Mouse (Mus musculus) kidney, embryonic 15.5 days (tissue): ENCODE measurements around the gene Slc4a3. TPM values are rescaled to one million over a fixed set of nuclear protein-coding genes. Genes with fewer than 3 reads are reported as not detected.

Experiments used
- ATAC-seq: fragments of 200-750 bp; cut with Nextera tagmentation; replicated peaks from 2 replicates; pipeline ENCODE4 v1.8.0; 2017; ENCODE audit warnings: moderate TSS enrichment; ENCODE audit not compliant: low FRiP score
- H3K27ac ChIP-seq: fragments of 300-500 bp; sonication (generic); 2 replicates; pipeline ENCODE4 v1.5.1; 2015; ENCODE audit warnings: mild to moderate bottlenecking, inconsistent platforms
- H3K27me3 ChIP-seq: fragments of 300-500 bp; sonication (generic); 2 replicates; pipeline ENCODE4 v1.6.1; 2015; ENCODE audit warnings: inconsistent platforms
- H3K36me3 ChIP-seq: fragments of 300-500 bp; sonication (generic); 2 replicates; pipeline ENCODE4 v1.6.1; 2015; ENCODE audit warnings: inconsistent platforms
- H3K4me1 ChIP-seq: fragments of 300-500 bp; sonication (generic); 2 replicates; pipeline ENCODE4 v1.6.1; 2015; ENCODE audit warnings: inconsistent platforms
- H3K4me2 ChIP-seq: fragments of 300-500 bp; sonication (generic); 2 replicates; pipeline ENCODE4 v1.6.1; 2015; ENCODE audit warnings: moderate library complexity, mild to moderate bottlenecking, inconsistent platforms
- H3K4me3 ChIP-seq: fragments of 300-500 bp; sonication (generic); replicated peaks from 2 replicates; pipeline ENCODE4 v1.5.1; 2015; ENCODE audit warnings: mild to moderate bottlenecking, inconsistent platforms
- H3K9ac ChIP-seq: fragments of 300-500 bp; sonication (generic); 2 replicates; pipeline ENCODE4 v1.6.1; 2015; ENCODE audit warnings: mild to moderate bottlenecking, inconsistent platforms
- H3K9me3 ChIP-seq: fragments of 300-500 bp; sonication (generic); replicated peaks from 2 replicates; pipeline ENCODE4 v1.6.1; 2016; ENCODE audit warnings: inconsistent platforms
- WGBS: fragments of 180-500 bp; shearing (Covaris S2); methylation state at CpG from one replicate; pipeline ENCODE4 v1.1.7; 2015; ENCODE audit warnings: mixed read lengths; 5-methylcytosine and 5-hydroxymethylcytosine counted together
- polyA plus RNA-seq: library from polyadenylated mRNA; unstranded; fragments of >200 nt; fragmentation: Nextera tagmentation; extraction: Ambion mirVana; gene quantifications from 2 replicates; pipeline ENCODE4 v1.2.1, GENCODE M21; 2015

Gene Slc4a3
- polyA plus RNA-seq, 1 experiment from 2014 or later, result 22.5 TPM

- no peak overlapping the region for H3K4me3 ChIP-seq
- H3K9me3 ChIP-seq, result no peaks in the 10 kb centered on the region
- 60% methylated on average over 6 of the region's 6 CpGs for WGBS
- no peak overlapping the region for H3K9ac ChIP-seq
- no peak overlapping the region for H3K27ac ChIP-seq
- no peaks in the 10 kb centered on the region for H3K4me1 ChIP-seq
- H3K36me3 ChIP-seq, result no peaks in the 10 kb centered on the region
- H3K4me2 ChIP-seq, result no peak overlapping the region
- no peak for ATAC-seq
- H3K27me3 ChIP-seq, result 0 out of 2 replicates have a peak, but pooled peaks cover 8% of the 10 kb centered on the region
These were observed 24.3 kb downstream of the Slc4a3 start for GRCm38 (mm10) chr1:75570403-75570802.

GRCm38 (mm10) chr1:75572776-75573175, 26.7 kb downstream of the Slc4a3 start:
- H3K27ac ChIP-seq, result no peak overlapping the region
- no peaks in the 10 kb centered on the region for H3K4me1 ChIP-seq
- no peak overlapping the region for H3K4me3 ChIP-seq
- no peak for ATAC-seq
- WGBS, result 83% methylated on average over 6 of the region's 6 CpGs
- H3K36me3 ChIP-seq, result no peaks in the 10 kb centered on the region
- no peak overlapping the region for H3K4me2 ChIP-seq
- H3K9ac ChIP-seq, result no peak overlapping the region
- no peaks in the 10 kb centered on the region for H3K9me3 ChIP-seq
- 0 out of 2 replicates have a peak, but pooled peaks cover 4% of the 10 kb centered on the region for H3K27me3 ChIP-seq

GRCm38 (mm10) chr1:75573715-75574114, 27.6 kb downstream of the Slc4a3 start:
- Histone ChIP-seq H3K27ac (no peak overlapping the region), H3K4me1 (no peaks in the 10 kb centered on the region), H3K4me3 (no peak overlapping the region), H3K9ac (no peak overlapping the region), H3K27me3 (0 out of 2 replicates have a peak, but pooled peaks cover 4% of the 10 kb centered on the region), H3K36me3 (no peaks in the 10 kb centered on the region), H3K9me3 (no peaks in the 10 kb centered on the region), H3K4me2 (no peak overlapping the region)
- WGBS, result 85% methylated on average over 7 of the region's 7 CpGs
- no peak for ATAC-seq

GRCm38 (mm10) chr1:75574476-75575310, 28.6 kb downstream of the Slc4a3 start:
- ATAC-seq, result no peak
- H3K4me2 ChIP-seq, result no peak overlapping the region
- H3K27ac ChIP-seq, result no peak overlapping the region
- H3K4me3 ChIP-seq, result no peak overlapping the region
- 60% methylated on average over 17 of the region's 17 CpGs for WGBS
- H3K36me3 ChIP-seq, result no peaks in the 10 kb centered on the region
- no peaks in the 10 kb centered on the region for H3K9me3 ChIP-seq
- H3K4me1 ChIP-seq, result no peaks in the 10 kb centered on the region
- no peak overlapping the region for H3K9ac ChIP-seq
- 0 out of 2 replicates have a peak, but pooled peaks cover 4% of the 10 kb centered on the region for H3K27me3 ChIP-seq

- H3K4me2 ChIP-seq, result no peak overlapping the region
- WGBS, result 53% methylated on average over 7 of the region's 7 CpGs
- no peak for ATAC-seq
These were observed 36.0 kb downstream of the Slc4a3 start for GRCm38 (mm10) chr1:75581936-75582624.

GRCm38 (mm10) chr1:75582625-75582956, 36.5 kb downstream of the Slc4a3 start:
- Histone ChIP-seq H3K4me2 (no peak overlapping the region), H3K27ac (no peak overlapping the region), H3K4me1 (no peaks in the 10 kb centered on the region), H3K36me3 (no peaks in the 10 kb centered on the region), H3K9me3 (no peaks in the 10 kb centered on the region), H3K9ac (no peak overlapping the region), H3K4me3 (no peak overlapping the region), H3K27me3 (no peaks in the 10 kb centered on the region)
- ATAC-seq, result no peak
- WGBS, result 74% methylated on average over 5 of the region's 5 CpGs

More at GRCm38 (mm10) chr1:75581936-75582624, 36.0 kb downstream of the Slc4a3 start:
- Histone ChIP-seq H3K9ac (no peak overlapping the region), H3K27me3 (no peaks in the 10 kb centered on the region), H3K36me3 (no peaks in the 10 kb centered on the region), H3K4me1 (no peaks in the 10 kb centered on the region), H3K4me3 (no peak overlapping the region), H3K9me3 (no peaks in the 10 kb centered on the region), H3K27ac (no peak overlapping the region)

- ATAC-seq, result no peak
These were observed 37.0 kb downstream of the Slc4a3 start for GRCm38 (mm10) chr1:75583034-75583433.

GRCm38 (mm10) chr1:75586791-75587190, 40.7 kb downstream of the Slc4a3 start:
- Histone ChIP-seq H3K36me3 (no peaks in the 10 kb centered on the region), H3K4me3 (no peak overlapping the region), H3K27ac (no peak overlapping the region), H3K4me1 (peaks cover 11% of the 10 kb centered on the region; the same call in 1 of the 2 replicates), H3K27me3 (no peaks in the 10 kb centered on the region), H3K9ac (no peak overlapping the region), H3K4me2 (no peak overlapping the region), H3K9me3 (no peaks in the 10 kb centered on the region)
- ATAC-seq, result no peak
- WGBS, result 88% methylated on average over 3 of the region's 3 CpGs

More at GRCm38 (mm10) chr1:75583034-75583433, 37.0 kb downstream of the Slc4a3 start:
- Histone ChIP-seq H3K27me3 (no peaks in the 10 kb centered on the region), H3K36me3 (no peaks in the 10 kb centered on the region), H3K9me3 (no peaks in the 10 kb centered on the region), H3K27ac (no peak overlapping the region), H3K4me3 (no peak overlapping the region), H3K4me1 (peaks cover 4% of the 10 kb centered on the region; the same call in 1 of the 2 replicates), H3K9ac (no peak overlapping the region), H3K4me2 (no peak overlapping the region)
- WGBS, result 77% methylated on average over 10 of the region's 10 CpGs

GRCm38 (mm10) chr1:75587738-75588719, 42.0 kb downstream of the Slc4a3 start:
- no peaks in the 10 kb centered on the region for H3K36me3 ChIP-seq
- WGBS, result 57% methylated on average over 12 of the region's 12 CpGs
- no peaks in the 10 kb centered on the region for H3K27me3 ChIP-seq
- no peak overlapping the region for H3K9ac ChIP-seq
- no peaks in the 10 kb centered on the region for H3K9me3 ChIP-seq
- no peak overlapping the region for H3K4me3 ChIP-seq
- peaks cover 11% of the 10 kb centered on the region; the same call in 1 of the 2 replicates for H3K4me1 ChIP-seq
- H3K27ac ChIP-seq, result no peak overlapping the region
- H3K4me2 ChIP-seq, result no peak overlapping the region
- ATAC-seq, result no peak

GRCm38 (mm10) chr1:75588874-75589273, 42.8 kb downstream of the Slc4a3 start:
- Histone ChIP-seq H3K9ac (no peak overlapping the region), H3K36me3 (no peaks in the 10 kb centered on the region), H3K27ac (no peak overlapping the region), H3K4me3 (no peak overlapping the region), H3K9me3 (no peaks in the 10 kb centered on the region), H3K4me2 (no peak overlapping the region), H3K27me3 (no peaks in the 10 kb centered on the region), H3K4me1 (peaks cover 11% of the 10 kb centered on the region; the same call in 1 of the 2 replicates)
- WGBS, result 39% methylated on average over 7 of the region's 7 CpGs
- ATAC-seq, result no peak

GRCm38 (mm10) chr1:75589983-75590382, 43.9 kb downstream of the Slc4a3 start:
- H3K9ac ChIP-seq, result no peak overlapping the region
- WGBS, result 89% methylated on average over 2 of the region's 2 CpGs
- H3K4me3 ChIP-seq, result no peak overlapping the region
- no peak for ATAC-seq
- no peaks in the 10 kb centered on the region for H3K36me3 ChIP-seq
- peaks cover 2% of the 10 kb centered on the region; the same call in 1 of the 2 replicates for H3K27me3 ChIP-seq
- no peak overlapping the region for H3K27ac ChIP-seq
- peaks cover 11% of the 10 kb centered on the region; the same call in 1 of the 2 replicates for H3K4me1 ChIP-seq
- H3K9me3 ChIP-seq, result no peaks in the 10 kb centered on the region
- H3K4me2 ChIP-seq, result no peak overlapping the region
